Mouse (Mus musculus) hindbrain, embryonic 11.5 days (tissue): ENCODE measurements around the gene Gsg1. TPM values are rescaled to one million over a fixed set of nuclear protein-coding genes. Genes with fewer than 3 reads are reported as not detected.

Experiments
- polyA plus RNA-seq: library from polyadenylated mRNA; unstranded; fragments of >200 nt; fragmentation: Nextera tagmentation; extraction: Ambion mirVana; gene quantifications from 2 replicates; pipeline ENCODE4 v1.2.1, GENCODE M21; 2014

Gsg1 gene
- polyA plus RNA-seq, 1 experiment from 2014 or later = 0.66 TPM

Other genes with a start within 250 kb of the Gsg1 start
- gene Ddx47, start 242.7 kb downstream of the Gsg1 start, polyA plus RNA-seq = 101 and 102 TPM in 2 replicates
- 2.3 and 3.7 TPM in 2 replicates for gene Gprc5a, start 188.7 kb downstream of the Gsg1 start, polyA plus RNA-seq
- not detected in 2 replicates for gene Gprc5d, start 136.1 kb downstream of the Gsg1 start, polyA plus RNA-seq
- gene Fam234b, start 56.4 kb downstream of the Gsg1 start, polyA plus RNA-seq = 32.5 and 34.2 TPM in 2 replicates
- 2.6 and 4.1 TPM in 2 replicates for gene Hebp1, start 56.3 kb downstream of the Gsg1 start, polyA plus RNA-seq
- 0.22 TPM in 1 of 2 replicates, not detected in the other for gene Pbp2, start 56.1 kb upstream of the Gsg1 start, polyA plus RNA-seq
- 6.9 and 8.8 TPM in 2 replicates for gene Emp1, start 108.2 kb upstream of the Gsg1 start, polyA plus RNA-seq